Mouse (Mus musculus): ENCODE data around the gene Mymx. TPM values are rescaled to one million over a fixed set of nuclear protein-coding genes. Genes with fewer than 3 reads are reported as not detected.

The Mymx gene
- polyA plus RNA-seq, 1 experiment from 2014 or later, result not detected

- Histone ChIP-seq H3K9ac (0 out of 2 replicates have a peak overlapping the region, but pooled peaks have one; percentile 40), H3K36me3 (ENCODE audit: poor library complexity, severe bottlenecking) (peaks cover under 1% of the 10 kb centered on the region), H3K4me1 (peaks cover 54% of the 10 kb centered on the region), H3K27ac (no peak overlapping the region), H3K9me3 (replicated peaks) (no peaks in the 10 kb centered on the region), H3K27me3 (peaks cover 27% of the 10 kb centered on the region), H3K4me3 (no peak overlapping the region), H3K4me2 (no peak overlapping the region)
- ATAC-seq, result peak; percentile 23
- 2% methylated on average over 8 of the region's 8 CpGs for WGBS
Measured at GRCm38 (mm10) chr17:45551816-45552451, 50.0 kb downstream of the Mymx start.

DNA sequence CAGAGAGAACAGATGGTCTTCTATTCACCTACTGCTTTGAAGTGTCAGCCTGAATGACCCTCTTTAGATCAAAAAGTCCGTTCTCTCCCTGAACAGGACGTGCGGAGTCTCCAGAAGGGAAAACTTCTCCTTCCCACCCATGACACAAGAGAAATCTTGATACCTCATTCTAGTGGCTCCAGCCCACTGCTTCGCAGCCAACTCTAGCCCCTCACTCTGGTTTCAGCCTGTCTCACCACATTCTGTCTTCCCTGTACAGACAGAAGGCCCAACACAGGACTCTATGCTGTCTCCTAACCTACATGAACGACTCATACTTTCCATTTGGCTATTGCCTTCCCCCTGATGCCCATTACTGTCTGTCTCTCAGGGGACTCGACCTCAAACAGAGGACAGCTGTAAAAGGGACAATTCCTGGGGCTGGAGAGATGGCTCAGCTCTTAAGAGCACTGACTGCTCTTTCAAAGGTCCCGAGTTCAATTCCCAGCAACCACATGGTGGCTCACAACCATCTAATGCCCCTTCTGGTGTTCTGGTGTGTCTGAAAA lies 50.6 kb downstream of the Mymx start:
- Histone ChIP-seq H3K4me2 (no peak overlapping the region), H3K36me3 (ENCODE audit: poor library complexity, severe bottlenecking) (peaks cover 7% of the 10 kb centered on the region), H3K9me3 (replicated peaks) (no peaks in the 10 kb centered on the region), H3K27ac (peak overlapping the region; percentile 36; the same call in 1 of the 2 replicates), H3K9ac (no peak overlapping the region), H3K4me1 (peaks cover 48% of the 10 kb centered on the region), H3K4me3 (no peak overlapping the region), H3K27me3 (peaks cover 27% of the 10 kb centered on the region)
- 52% methylated on average over 7 of the region's 7 CpGs for WGBS
- no peak for ATAC-seq

Other genes with a start within 250 kb of the Mymx start
- 79.9 and 81.9 TPM in 2 replicates for gene Cdc5l, start 168.4 kb downstream of the Mymx start, polyA plus RNA-seq (2015; fragmentation: Nextera tagmentation; extraction: Ambion mirVana)
- gene Spats1, start 126.7 kb downstream of the Mymx start, polyA plus RNA-seq (2015; fragmentation: Nextera tagmentation; extraction: Ambion mirVana), result 1.2 and 1.5 TPM in 2 replicates
- 16.8 and 19.0 TPM in 2 replicates for gene Aars2, start 95.3 kb downstream of the Mymx start, polyA plus RNA-seq (2015; fragmentation: Nextera tagmentation; extraction: Ambion mirVana)
- gene Tcte1, start 78.7 kb downstream of the Mymx start, polyA plus RNA-seq (2015; fragmentation: Nextera tagmentation; extraction: Ambion mirVana), result 2.1 and 3.1 TPM in 2 replicates
- gene Tmem151b, start 52.4 kb downstream of the Mymx start, polyA plus RNA-seq (2015; fragmentation: Nextera tagmentation; extraction: Ambion mirVana), result 23.1 and 26.2 TPM in 2 replicates
- gene Nfkbie, start 46.4 kb downstream of the Mymx start, polyA plus RNA-seq (2015; fragmentation: Nextera tagmentation; extraction: Ambion mirVana), result 5.1 TPM in 2 replicates
- 89.1 and 107 TPM in 2 replicates for gene Slc35b2, start 38.2 kb downstream of the Mymx start, polyA plus RNA-seq (2015; fragmentation: Nextera tagmentation; extraction: Ambion mirVana)
- gene Hsp90ab1, start 28.8 kb downstream of the Mymx start, polyA plus RNA-seq (2015; fragmentation: Nextera tagmentation; extraction: Ambion mirVana), result 1,763 and 1,849 TPM in 2 replicates
- 47.2 and 51.9 TPM in 2 replicates for gene Slc29a1, start 2.5 kb downstream of the Mymx start, polyA plus RNA-seq (2015; fragmentation: Nextera tagmentation; extraction: Ambion mirVana)
- 0.30 and 0.72 TPM in 2 replicates for gene Capn11, start 57.2 kb upstream of the Mymx start, polyA plus RNA-seq (2015; fragmentation: Nextera tagmentation; extraction: Ambion mirVana)
- 116 and 125 TPM in 2 replicates for gene Mrpl14, start 84.2 kb upstream of the Mymx start, polyA plus RNA-seq (2015; fragmentation: Nextera tagmentation; extraction: Ambion mirVana)
- gene Tmem63b, start 84.8 kb upstream of the Mymx start, polyA plus RNA-seq (2015; fragmentation: Nextera tagmentation; extraction: Ambion mirVana), result 91.1 and 92.9 TPM in 2 replicates
- gene 1600014C23Rik, start 131.7 kb upstream of the Mymx start, polyA plus RNA-seq (2015; fragmentation: Nextera tagmentation; extraction: Ambion mirVana), result 0.48 TPM in 1 of 2 replicates, not detected in the other